Mouse (Mus musculus): ENCODE measurements around the gene Satb1. TPM values are rescaled to one million over a fixed set of nuclear protein-coding genes. Genes with fewer than 3 reads are reported as not detected.

Gene Satb1
- polyA plus RNA-seq, 1 experiment = 43.7 TPM

DNA sequence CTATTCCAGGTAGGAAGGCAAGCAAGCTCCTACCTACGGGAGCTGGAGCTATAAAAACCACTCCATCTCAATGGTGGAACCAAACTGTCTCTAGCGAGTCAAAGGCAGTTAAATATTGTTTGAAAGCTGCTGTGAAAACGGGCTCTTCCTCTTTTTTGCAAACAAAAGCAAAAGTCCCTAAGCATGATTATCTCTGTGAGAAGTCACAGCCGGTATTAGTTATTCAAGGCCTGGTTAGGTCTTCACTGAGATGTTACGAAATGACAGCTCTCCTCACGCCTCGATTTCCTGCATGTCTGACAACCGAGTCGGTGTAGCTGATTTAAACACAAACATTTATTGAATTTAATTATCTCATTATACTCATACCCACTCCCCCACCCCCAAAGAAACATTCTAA, 48.2 kb downstream of the Satb1 start:
- WGBS = 18% methylated on average over 9 of the region's 9 CpGs
- peaks cover 21% of the 10 kb centered on the region for H3K36me3 ChIP-seq (ENCODE audit: control insufficient read depth, insufficient read depth, low read length)
- no peak for DNase-seq (ENCODE audit: low read depth in 1 of 2, low spot score in 2 of 2)
- H3K4me1 ChIP-seq (ENCODE audit: control insufficient read depth, insufficient read depth, insufficient read length) = no peaks in the 10 kb centered on the region; the same call in 1 of the 2 replicates
- TF ChIP-seq POLR2A (IDR thresholded peaks at IDR 0.05; ENCODE audit: low read depth, low read length) = no peak
- no peak for TF ChIP-seq CTCF (IDR thresholded peaks at IDR 0.05; ENCODE audit: extremely low read depth, insufficient read depth, insufficient read length, insufficient replicate concordance)
- no peaks in the 10 kb centered on the region for H3K27me3 ChIP-seq (ENCODE audit: control insufficient read depth, insufficient read depth, low read length)
- peak overlapping the region; percentile 22; the same call in 1 of the 2 replicates for H3K27ac ChIP-seq (ENCODE audit: insufficient read depth, low read length)
- H3K4me3 ChIP-seq (ENCODE audit: extremely low read depth, insufficient read depth, insufficient read length) = no peak overlapping the region

DNA sequence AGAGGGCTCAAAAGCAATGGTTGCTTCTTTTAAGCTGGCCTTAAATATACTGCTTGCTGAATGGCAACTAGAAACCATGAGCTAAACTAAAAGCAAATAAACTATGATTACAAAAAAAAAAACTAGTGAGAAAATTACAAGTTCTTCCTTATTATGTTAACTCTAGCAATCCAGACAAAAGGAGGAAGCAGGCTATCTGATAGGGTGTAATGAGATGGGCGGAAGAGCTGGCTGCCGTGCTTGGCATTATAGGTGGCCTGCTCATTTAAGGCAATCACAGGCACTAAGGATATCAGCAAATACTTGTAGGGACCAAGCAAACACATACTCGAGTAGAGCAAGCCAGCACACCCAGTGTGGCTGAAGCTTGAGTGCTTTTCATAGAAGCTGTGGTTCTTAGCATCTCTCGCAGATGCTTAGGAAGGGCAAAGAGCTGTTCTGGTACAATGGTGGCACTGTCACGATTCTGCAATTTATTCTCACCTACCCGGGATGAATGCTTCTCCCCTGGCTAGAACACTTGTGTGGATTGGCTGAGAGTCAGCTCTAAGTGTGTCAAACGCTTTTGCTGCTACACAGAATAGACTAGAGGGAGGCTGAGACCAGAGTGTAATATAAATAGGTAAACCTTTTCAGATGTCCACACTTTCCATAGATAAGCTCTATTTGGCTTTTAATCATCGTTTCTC, 49.4 kb downstream of the Satb1 start:
- Histone ChIP-seq H3K4me3 (ENCODE audit: extremely low read depth, insufficient read depth, insufficient read length) (no peak overlapping the region), H3K27ac (ENCODE audit: insufficient read depth, low read length) (no peak overlapping the region), H3K4me1 (ENCODE audit: control insufficient read depth, insufficient read depth, insufficient read length) (no peaks in the 10 kb centered on the region; the same call in 1 of the 2 replicates), H3K27me3 (ENCODE audit: control insufficient read depth, insufficient read depth, low read length) (no peaks in the 10 kb centered on the region), H3K36me3 (ENCODE audit: control insufficient read depth, insufficient read depth, low read length) (peaks cover 19% of the 10 kb centered on the region)
- TF ChIP-seq CTCF (IDR thresholded peaks at IDR 0.05; ENCODE audit: extremely low read depth, insufficient read depth, insufficient read length, insufficient replicate concordance) (no peak), POLR2A (IDR thresholded peaks at IDR 0.05; ENCODE audit: low read depth, low read length) (no peak)
- no peak for DNase-seq (ENCODE audit: low read depth in 1 of 2, low spot score in 2 of 2)
- WGBS = 78% methylated on average over 8 of the region's 8 CpGs

DNA sequence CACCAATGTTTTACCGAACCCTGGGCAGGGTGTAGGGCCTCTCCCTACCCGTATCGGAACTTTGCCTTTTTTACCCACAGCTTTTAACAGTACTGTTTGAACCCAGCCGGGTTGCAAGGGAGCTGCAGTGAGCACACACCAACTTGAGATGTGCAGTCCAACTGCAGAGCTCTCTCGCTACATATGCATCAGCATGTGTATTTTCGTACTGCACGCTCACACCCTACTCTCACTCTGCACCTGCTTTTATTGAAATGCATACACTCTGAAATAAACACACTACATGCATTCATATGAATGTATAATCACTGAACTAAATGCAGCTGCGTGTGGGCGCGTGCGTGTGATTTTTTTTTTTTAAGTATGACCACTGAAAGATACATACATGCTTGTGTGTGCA, 53.1 kb downstream of the Satb1 start:
- no peak for DNase-seq (ENCODE audit: low read depth in 1 of 2, low spot score in 2 of 2)
- no peaks in the 10 kb centered on the region for H3K27me3 ChIP-seq (ENCODE audit: control insufficient read depth, insufficient read depth, low read length)
- WGBS = 89% methylated on average over 11 of the region's 11 CpGs
- no peaks in the 10 kb centered on the region for H3K4me1 ChIP-seq (ENCODE audit: control insufficient read depth, insufficient read depth, insufficient read length)
- no peak overlapping the region for H3K27ac ChIP-seq (ENCODE audit: insufficient read depth, low read length)
- H3K36me3 ChIP-seq (ENCODE audit: control insufficient read depth, insufficient read depth, low read length) = peaks cover 26% of the 10 kb centered on the region
- H3K4me3 ChIP-seq (ENCODE audit: extremely low read depth, insufficient read depth, insufficient read length) = no peak overlapping the region
- TF ChIP-seq CTCF (IDR thresholded peaks at IDR 0.05; ENCODE audit: extremely low read depth, insufficient read depth, insufficient read length, insufficient replicate concordance) (no peak), POLR2A (IDR thresholded peaks at IDR 0.05; ENCODE audit: low read depth, low read length) (no peak)

DNA sequence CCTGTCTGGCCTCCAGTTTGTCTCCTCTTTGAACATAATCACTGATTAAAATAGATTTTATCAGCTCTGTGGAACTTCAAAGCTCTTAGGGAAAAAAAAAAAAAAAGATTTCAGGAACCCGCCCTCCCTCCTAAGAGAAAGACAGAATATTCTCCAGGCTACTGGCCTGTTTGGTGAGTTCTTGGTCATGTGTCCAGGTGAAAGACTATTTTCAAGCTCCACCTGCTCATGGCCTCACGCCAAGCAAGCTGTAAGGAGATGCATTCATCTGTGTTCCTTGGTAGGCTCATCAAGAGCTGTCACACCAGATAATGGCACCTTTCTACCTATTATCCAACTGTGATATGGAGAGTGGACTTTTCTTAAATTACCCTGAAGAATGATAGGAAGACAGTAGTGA, 54.1 kb downstream of the Satb1 start:
- Histone ChIP-seq H3K4me3 (ENCODE audit: extremely low read depth, insufficient read depth, insufficient read length) (no peak overlapping the region), H3K27me3 (ENCODE audit: control insufficient read depth, insufficient read depth, low read length) (no peaks in the 10 kb centered on the region), H3K36me3 (ENCODE audit: control insufficient read depth, insufficient read depth, low read length) (peaks cover 29% of the 10 kb centered on the region), H3K27ac (ENCODE audit: insufficient read depth, low read length) (no peak overlapping the region), H3K4me1 (ENCODE audit: control insufficient read depth, insufficient read depth, insufficient read length) (no peaks in the 10 kb centered on the region)
- WGBS = 87% methylated on average over 2 of the region's 2 CpGs
- TF ChIP-seq POLR2A (IDR thresholded peaks at IDR 0.05; ENCODE audit: low read depth, low read length) (no peak), CTCF (IDR thresholded peaks at IDR 0.05; ENCODE audit: extremely low read depth, insufficient read depth, insufficient read length, insufficient replicate concordance) (no peak)
- no peak for DNase-seq (ENCODE audit: low read depth in 1 of 2, low spot score in 2 of 2)

DNA sequence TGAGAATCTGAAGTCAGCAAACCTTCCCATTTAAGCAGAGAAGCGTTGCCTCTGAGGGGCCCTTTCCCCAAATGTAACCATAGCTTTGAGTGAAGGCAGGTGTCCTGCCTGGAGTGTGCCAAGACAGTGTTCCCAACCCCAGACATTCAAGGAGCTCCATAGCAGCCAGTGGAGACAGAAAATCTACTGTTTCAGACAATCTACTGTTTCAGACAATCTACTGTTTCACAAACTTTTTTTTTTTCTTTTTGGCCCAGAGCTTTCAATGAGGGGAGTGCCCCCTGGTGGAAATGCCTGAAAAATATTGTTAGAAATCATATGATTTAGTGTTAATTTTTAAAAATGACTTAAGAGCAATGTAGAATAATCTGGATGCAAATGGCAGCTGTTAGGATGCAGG, 55.3 kb downstream of the Satb1 start:
- 76% methylated on average over 1 of the region's 1 CpGs for WGBS
- Histone ChIP-seq H3K27me3 (ENCODE audit: control insufficient read depth, insufficient read depth, low read length) (no peaks in the 10 kb centered on the region), H3K4me1 (ENCODE audit: control insufficient read depth, insufficient read depth, insufficient read length) (no peaks in the 10 kb centered on the region), H3K4me3 (ENCODE audit: extremely low read depth, insufficient read depth, insufficient read length) (no peak overlapping the region), H3K36me3 (ENCODE audit: control insufficient read depth, insufficient read depth, low read length) (peaks cover 30% of the 10 kb centered on the region), H3K27ac (ENCODE audit: insufficient read depth, low read length) (no peak overlapping the region)
- no peak for DNase-seq (ENCODE audit: low read depth in 1 of 2, low spot score in 2 of 2)
- TF ChIP-seq POLR2A (IDR thresholded peaks at IDR 0.05; ENCODE audit: low read depth, low read length) = no peak
- no peak for TF ChIP-seq CTCF (IDR thresholded peaks at IDR 0.05; ENCODE audit: extremely low read depth, insufficient read depth, insufficient read length, insufficient replicate concordance)

GRCm38 (mm10) chr17:51775070-51775881, 57.8 kb downstream of the Satb1 start:
- H3K27me3 ChIP-seq (ENCODE audit: control insufficient read depth, insufficient read depth, low read length) = no peaks in the 10 kb centered on the region
- H3K27ac ChIP-seq (ENCODE audit: insufficient read depth, low read length) = no peak overlapping the region
- H3K36me3 ChIP-seq (ENCODE audit: control insufficient read depth, insufficient read depth, low read length) = peaks cover 26% of the 10 kb centered on the region
- no peak overlapping the region for H3K4me3 ChIP-seq (ENCODE audit: extremely low read depth, insufficient read depth, insufficient read length)
- WGBS = 94% methylated on average over 18 of the region's 18 CpGs
- DNase-seq (ENCODE audit: low read depth in 1 of 2, low spot score in 2 of 2) = no peak
- TF ChIP-seq CTCF (IDR thresholded peaks at IDR 0.05; ENCODE audit: extremely low read depth, insufficient read depth, insufficient read length, insufficient replicate concordance) = no peak
- no peak for TF ChIP-seq POLR2A (IDR thresholded peaks at IDR 0.05; ENCODE audit: low read depth, low read length)
- no peaks in the 10 kb centered on the region for H3K4me1 ChIP-seq (ENCODE audit: control insufficient read depth, insufficient read depth, insufficient read length)
